Mouse (Mus musculus) kidney, postnatal 0 days (tissue): ENCODE results near the gene Dmxl2. TPM values are rescaled to one million over a fixed set of nuclear protein-coding genes. Genes with fewer than 3 reads are reported as not detected.

Source experiments
- ATAC-seq: fragments of 200-750 bp; cut with Nextera tagmentation; replicated peaks from 2 replicates; pipeline ENCODE4 v1.8.0; 2017; ENCODE audit warnings: low read depth, moderate number of reproducible peaks, moderate TSS enrichment, moderate library complexity; ENCODE audit not compliant: low FRiP score
- DNase-seq: peaks from one replicate; pipeline ENCODE4 v3.0.0-alpha.2; 2016; ENCODE audit warnings: low spot score
- H3K27ac ChIP-seq: fragments of 300-500 bp; sonication (generic); 2 replicates; pipeline ENCODE4 v1.5.1; 2014; ENCODE audit warnings: mild to moderate bottlenecking
- H3K27me3 ChIP-seq: fragments of 300-500 bp; sonication (generic); 2 replicates; pipeline ENCODE4 v1.6.1; 2014; ENCODE audit warnings: low read length, mixed read lengths; ENCODE audit not compliant: insufficient read depth
- H3K36me3 ChIP-seq: fragments of 300-500 bp; sonication (generic); 2 replicates; pipeline ENCODE4 v1.6.1; 2014; ENCODE audit warnings: low read length, mixed read lengths; ENCODE audit not compliant: insufficient read depth
- H3K4me1 ChIP-seq: fragments of 300-500 bp; sonication (generic); replicated peaks from 2 replicates; pipeline ENCODE4 v1.6.1; 2014; ENCODE audit warnings: antibody characterized with exemption, low read length, mixed read lengths; ENCODE audit not compliant: insufficient read depth
- H3K4me2 ChIP-seq: fragments of 300-500 bp; sonication (generic); 2 replicates; pipeline ENCODE4 v1.6.1; 2014; ENCODE audit warnings: mild to moderate bottlenecking, low read length, moderate library complexity, mixed read lengths
- H3K4me3 ChIP-seq: fragments of 300-500 bp; sonication (generic); replicated peaks from 2 replicates; pipeline ENCODE4 v1.5.1; 2014; ENCODE audit warnings: low read depth, low read length
- H3K9ac ChIP-seq: fragments of 300-500 bp; sonication (generic); 2 replicates; pipeline ENCODE4 v1.6.1; 2014; ENCODE audit warnings: low read depth, low read length
- H3K9me3 ChIP-seq: fragments of 300-500 bp; sonication (generic); replicated peaks from 2 replicates; pipeline ENCODE4 v1.6.1; 2016; ENCODE audit warnings: low read length, inconsistent platforms, mixed read lengths
- CTCF ChIP-seq: IDR thresholded peaks from 2 replicates; pipeline ENCODE4 v1.5.1; 2016; ENCODE audit warnings: antibody characterized with exemption, low read depth, mild to moderate bottlenecking, moderate library complexity
- WGBS: fragments of 180-500 bp; shearing (Covaris S2); extraction: QIAGEN DNeasy Blood & Tissue Kit; methylation state at CpG from one replicate; pipeline ENCODE4 v1.1.7; 2014; 5-methylcytosine and 5-hydroxymethylcytosine counted together
- polyA plus RNA-seq: library from polyadenylated mRNA; unstranded; fragments of >200 nt; fragmentation: Nextera tagmentation; extraction: Ambion mirVana; gene quantifications from 2 replicates; pipeline ENCODE4 v1.2.1, GENCODE M21; 2015

Dmxl2 gene
- polyA plus RNA-seq, 1 experiment from 2014 or later = 8.5 TPM

GRCm38 (mm10) chr9:54531421-54531820, 30.0 kb upstream of the Dmxl2 start:
- DNase-seq = no peak
- ATAC-seq = no peak
- no peak for TF ChIP-seq CTCF
- H3K36me3 ChIP-seq = no peaks in the 10 kb centered on the region
- H3K9ac ChIP-seq = no peak overlapping the region
- H3K4me2 ChIP-seq = no peak overlapping the region
- H3K9me3 ChIP-seq = no peaks in the 10 kb centered on the region
- H3K4me1 ChIP-seq = no peaks in the 10 kb centered on the region
- no peaks in the 10 kb centered on the region for H3K27me3 ChIP-seq
- no peak overlapping the region for H3K27ac ChIP-seq
- no peak overlapping the region for H3K4me3 ChIP-seq

DNA sequence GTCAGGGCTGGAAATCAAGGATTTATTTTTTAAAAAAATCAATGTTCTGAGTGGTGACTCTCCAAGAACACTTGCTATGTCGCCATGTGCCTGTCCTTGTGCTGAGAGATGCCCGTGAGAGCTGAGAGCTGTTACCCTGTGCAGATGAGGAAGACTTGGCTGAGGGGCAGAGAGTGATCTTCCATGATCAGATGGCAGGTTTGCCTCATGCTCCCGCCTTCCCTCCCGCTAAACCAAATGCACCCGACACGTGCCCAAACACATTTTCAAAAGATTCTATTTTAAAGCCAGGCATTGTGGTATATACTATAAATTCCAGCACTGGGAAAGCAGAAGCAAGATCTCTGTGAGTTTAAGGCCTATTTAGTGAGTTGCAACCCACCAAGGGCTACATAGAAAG, 29.4 kb upstream of the Dmxl2 start:
- no peak for TF ChIP-seq CTCF
- Histone ChIP-seq H3K4me3 (no peak overlapping the region), H3K27me3 (no peaks in the 10 kb centered on the region), H3K27ac (no peak overlapping the region), H3K36me3 (no peaks in the 10 kb centered on the region), H3K4me1 (no peaks in the 10 kb centered on the region), H3K9me3 (no peaks in the 10 kb centered on the region), H3K9ac (no peak overlapping the region), H3K4me2 (no peak overlapping the region)
- DNase-seq (no peak), ATAC-seq (no peak)
- WGBS = 90% methylated on average over 6 of the region's 6 CpGs

- no peak for DNase-seq
- H3K9me3 ChIP-seq = no peaks in the 10 kb centered on the region
- WGBS = 84% methylated on average over 2 of the region's 2 CpGs
- ATAC-seq = no peak
- H3K4me2 ChIP-seq = no peak overlapping the region
- H3K4me3 ChIP-seq = no peak overlapping the region
- H3K4me1 ChIP-seq = no peaks in the 10 kb centered on the region
- H3K9ac ChIP-seq = no peak overlapping the region
- no peaks in the 10 kb centered on the region for H3K27me3 ChIP-seq
- H3K36me3 ChIP-seq = no peaks in the 10 kb centered on the region
- TF ChIP-seq CTCF = no peak
- H3K27ac ChIP-seq = no peak overlapping the region
These were observed 28.5 kb upstream of the Dmxl2 start for GRCm38 (mm10) chr9:54529950-54530349.

- no peak for ATAC-seq
- H3K4me2 ChIP-seq = no peak overlapping the region
- H3K27me3 ChIP-seq = no peaks in the 10 kb centered on the region
- DNase-seq = peak; percentile 26
- H3K9me3 ChIP-seq = no peaks in the 10 kb centered on the region
- H3K27ac ChIP-seq = no peak overlapping the region
- H3K4me3 ChIP-seq = no peak overlapping the region
- peak; percentile 45 for TF ChIP-seq CTCF
- H3K9ac ChIP-seq = no peak overlapping the region
- H3K4me1 ChIP-seq = no peaks in the 10 kb centered on the region
- WGBS = 58% methylated on average over 7 of the region's 7 CpGs
- H3K36me3 ChIP-seq = no peaks in the 10 kb centered on the region
These were observed 26.3 kb upstream of the Dmxl2 start for GRCm38 (mm10) chr9:54527694-54528093.

GRCm38 (mm10) chr9:54520286-54520685, 18.9 kb upstream of the Dmxl2 start:
- H3K36me3 ChIP-seq = no peaks in the 10 kb centered on the region
- no peak for TF ChIP-seq CTCF
- H3K27me3 ChIP-seq = no peaks in the 10 kb centered on the region
- 58% methylated on average over 4 of the region's 4 CpGs for WGBS
- DNase-seq = no peak
- no peak overlapping the region for H3K27ac ChIP-seq
- H3K9me3 ChIP-seq = no peaks in the 10 kb centered on the region
- no peak overlapping the region for H3K4me3 ChIP-seq
- H3K4me2 ChIP-seq = no peak overlapping the region
- H3K9ac ChIP-seq = no peak overlapping the region
- ATAC-seq = no peak
- H3K4me1 ChIP-seq = no peaks in the 10 kb centered on the region

DNA sequence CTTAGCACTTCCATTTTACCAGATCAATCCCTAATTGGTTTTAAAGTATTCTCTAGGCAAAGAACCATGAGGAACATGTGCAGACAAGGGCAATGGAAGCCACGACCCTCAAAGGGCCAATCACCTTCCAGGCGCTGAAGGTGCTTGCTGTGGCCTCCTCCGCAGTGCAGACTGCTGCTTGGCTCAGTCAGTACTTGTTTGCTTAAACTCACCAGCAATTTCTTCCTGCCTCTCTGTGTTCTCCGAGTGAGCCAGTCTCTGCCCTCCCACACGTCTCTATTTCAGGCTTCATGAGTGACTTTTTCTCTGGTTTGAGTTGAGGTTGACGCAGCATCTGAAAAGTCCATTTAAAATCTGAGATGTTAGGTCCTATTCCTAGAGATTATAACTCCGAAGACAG, 17.5 kb upstream of the Dmxl2 start:
- Histone ChIP-seq H3K9me3 (no peaks in the 10 kb centered on the region), H3K4me2 (no peak overlapping the region), H3K36me3 (no peaks in the 10 kb centered on the region), H3K9ac (no peak overlapping the region), H3K4me1 (no peaks in the 10 kb centered on the region), H3K4me3 (no peak overlapping the region), H3K27me3 (no peaks in the 10 kb centered on the region), H3K27ac (no peak overlapping the region)
- no peak for TF ChIP-seq CTCF
- 38% methylated on average over 7 of the region's 7 CpGs for WGBS
- ATAC-seq (no peak), DNase-seq (no peak)

GRCm38 (mm10) chr9:54515991-54516390, 14.6 kb upstream of the Dmxl2 start:
- ATAC-seq (no peak), DNase-seq (no peak)
- H3K9me3 ChIP-seq = no peaks in the 10 kb centered on the region
- TF ChIP-seq CTCF = no peak
- H3K4me3 ChIP-seq = no peak overlapping the region
- no peaks in the 10 kb centered on the region for H3K27me3 ChIP-seq
- no peak overlapping the region for H3K4me2 ChIP-seq
- no peaks in the 10 kb centered on the region for H3K4me1 ChIP-seq
- H3K36me3 ChIP-seq = no peaks in the 10 kb centered on the region
- 52% methylated on average over 2 of the region's 2 CpGs for WGBS
- no peak overlapping the region for H3K9ac ChIP-seq
- no peak overlapping the region for H3K27ac ChIP-seq
